Mouse (Mus musculus) heart, adult 2 months (tissue): ENCODE results near the gene Map1s. TPM values are rescaled to one million over a fixed set of nuclear protein-coding genes. Genes with fewer than 3 reads are reported as not detected.

ENCODE experiments used
- DNase-seq, 2 experiments: peaks; one replicate each; pipeline ENCODE4 v3.0.0; 2021
- H3K27ac ChIP-seq: fragments of 200-600 bp; 2 replicates; pipeline ENCODE4 v1.8.1; 2022
- H3K27me3 ChIP-seq: fragments of 200-500 bp; 2 replicates; pipeline ENCODE4 v1.6.1; 2012; ENCODE audit warnings: mild to moderate bottlenecking, low read length, inconsistent platforms, mixed read lengths; ENCODE audit not compliant: control insufficient read depth, insufficient read depth
- H3K36me3 ChIP-seq: fragments of 200-500 bp; 2 replicates; pipeline ENCODE4 v1.6.1; 2012; ENCODE audit warnings: low read length, inconsistent platforms; ENCODE audit not compliant: control insufficient read depth, insufficient read depth
- H3K4me1 ChIP-seq: fragments of 200-500 bp; 2 replicates; pipeline ENCODE4 v1.6.1; 2011; ENCODE audit warnings: low read length; ENCODE audit not compliant: control insufficient read depth, insufficient read depth
- H3K4me3 ChIP-seq: fragments of 200-600 bp; 2 replicates; pipeline ENCODE4 v1.8.1; 2022
- H3K79me2 ChIP-seq: fragments of 200-500 bp; replicated peaks from 2 replicates; pipeline ENCODE4 v1.6.1; 2012; ENCODE audit warnings: mild to moderate bottlenecking, inconsistent platforms, low read length, moderate library complexity, mixed read lengths; ENCODE audit not compliant: control insufficient read depth, insufficient read depth
- H3K9ac ChIP-seq: fragments of 200-500 bp; 2 replicates; pipeline ENCODE4 v1.6.1; 2012; ENCODE audit warnings: low read depth, mild to moderate bottlenecking, control low read depth, inconsistent platforms, low read length, mixed read lengths
- CTCF ChIP-seq: fragments of 200-600 bp; IDR thresholded peaks from 2 replicates; pipeline ENCODE4 v1.8.1; 2022; ENCODE audit warnings: antibody characterized with exemption, mild to moderate bottlenecking, moderate library complexity
- EP300 ChIP-seq: fragments of 200-500 bp; IDR thresholded peaks from 2 replicates; pipeline ENCODE4 v1.6.1; 2011; ENCODE audit warnings: low read depth, low read length, control low read depth; ENCODE audit not compliant: insufficient read depth
- POLR2A ChIP-seq: fragments of 200-500 bp; IDR thresholded peaks from 2 replicates; pipeline ENCODE4 v1.6.1; 2011; ENCODE audit warnings: mild to moderate bottlenecking, low read depth, low read length, control low read depth; ENCODE audit not compliant: insufficient read depth
- WGBS: fragments of 180-500 bp; shearing (Covaris S2); methylation state at CpG from one replicate; pipeline ENCODE4 v1.1.7; 2018; 5-methylcytosine and 5-hydroxymethylcytosine counted together
- intact Hi-C: fragments of 180-260 bp; cut with DNase I; formaldehyde crosslinking; loops from one replicate; pipeline ENCODE4 v1.15.1; 2025
- long read RNA-seq: library from polyadenylated mRNA; stranded (forward); transcript quantifications from one replicate; pipeline ENCODE4 v2.0.0, GENCODE M21; 2021
- polyA plus RNA-seq: library from polyadenylated mRNA; depleted of rRNA; stranded (reverse); fragments of >200 nt; gene quantifications from 2 replicates; pipeline ENCODE4 v1.2.3, GENCODE M21; 2012; rRNA removed
- total RNA-seq, 2 experiments: library from RNA; stranded (reverse); gene quantifications; 2 replicates each; pipeline ENCODE4 v1.2.3; 2021

The Map1s gene
- total RNA-seq (10 to 100 TPM; 17.8 to 21.3 TPM), polyA plus RNA-seq (12.0 and 20.2 TPM in 2 replicates)
- long read RNA-seq, transcript Map1s-201 (7 exons, 3,314 nt) = major isoform, 5 of 10 reads
- long read RNA-seq, partial matches to known transcripts = 2 of 10 reads
- long read RNA-seq, other reads (novel, unspliced or antisense) = 3 of 10 reads

DNA sequence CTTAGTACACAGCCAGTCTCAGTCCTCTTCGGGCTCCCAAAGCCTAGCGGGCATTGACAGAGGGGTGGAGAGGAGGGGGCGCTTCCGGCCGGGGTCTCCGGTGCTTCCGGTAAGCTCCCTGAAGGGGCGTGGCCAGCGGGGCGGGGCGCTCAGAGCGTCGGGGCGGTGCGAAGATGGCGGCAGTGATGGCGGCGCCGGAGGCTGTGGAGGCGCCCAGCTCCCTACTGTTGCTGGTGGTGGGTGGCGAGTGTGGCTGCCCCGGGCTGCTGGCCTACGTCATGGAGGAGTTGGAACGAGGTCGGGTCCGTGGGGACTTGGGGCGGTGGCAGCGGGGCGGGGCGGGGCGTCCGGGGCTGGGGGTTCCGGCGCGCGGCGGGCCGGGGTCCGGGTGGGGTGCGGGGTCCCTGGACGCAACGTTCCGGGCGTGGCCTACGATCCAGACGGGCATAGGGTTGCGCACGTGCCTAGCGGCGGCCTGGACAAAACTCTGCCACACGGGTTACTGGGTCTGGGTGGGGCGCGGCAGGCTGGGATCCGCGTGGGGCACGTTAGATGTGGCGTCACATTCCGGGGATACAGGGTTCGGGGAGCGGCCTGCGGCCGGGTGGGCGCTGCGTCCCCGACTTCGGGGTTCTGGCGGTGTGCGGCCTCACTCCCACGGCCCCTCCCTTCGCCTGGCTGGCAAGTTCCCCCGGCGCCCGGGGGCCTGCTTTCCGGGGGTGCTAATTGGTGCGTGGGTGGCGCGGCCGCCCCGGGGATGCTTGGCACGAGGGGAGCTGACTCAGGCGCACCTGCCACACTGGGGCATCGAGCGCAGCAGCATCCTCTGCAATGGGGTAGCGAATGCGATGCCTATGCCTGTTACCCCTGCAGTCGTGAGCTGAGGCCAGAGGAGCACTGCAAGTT, at the start of gene Map1s:
Gene Map1s, plus strand, starts transcription at position 102 of the 906 bp plus-strand sequence.
- TF ChIP-seq CTCF (no peak), POLR2A (peak; percentile 56; the same call in 1 of the 2 replicates), EP300 (0 out of 2 replicates have a peak, but pooled peaks have one; percentile 25)
- intact Hi-C loops = no loop called here
- WGBS = 1% methylated on average over 85 of the region's 86 CpGs

DNA sequence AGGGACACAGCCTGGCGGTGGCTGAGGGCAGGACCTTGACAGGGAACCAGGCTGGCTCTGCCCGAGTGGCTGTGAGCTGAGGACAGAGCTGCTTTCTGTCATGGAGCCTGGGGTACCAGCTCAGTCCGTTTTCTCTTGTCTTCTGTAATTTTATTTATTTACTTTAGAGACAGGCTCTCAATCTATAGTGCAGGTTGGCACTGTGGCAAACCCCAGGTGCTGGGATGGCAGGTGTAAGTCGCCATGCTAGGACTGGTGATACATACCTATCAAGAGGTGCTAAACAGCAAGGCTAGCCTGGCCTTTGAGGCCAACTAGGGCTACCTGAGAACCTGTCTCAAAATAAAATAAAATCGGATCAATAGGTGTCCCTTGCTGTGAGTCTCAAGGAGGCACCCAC, 49.7 kb upstream of the Map1s start:
- Histone ChIP-seq H3K27ac (no peak overlapping the region), H3K9ac (no peak overlapping the region), H3K79me2 (no peaks in the 10 kb centered on the region), H3K4me1 (peaks cover 2% of the 10 kb centered on the region; the same call in 1 of the 2 replicates), H3K4me3 (no peak overlapping the region), H3K36me3 (no peaks in the 10 kb centered on the region), H3K27me3 (no peaks in the 10 kb centered on the region)
- no peak for TF ChIP-seq POLR2A
- no peak for TF ChIP-seq CTCF
- no peak for TF ChIP-seq EP300
- intact Hi-C loops = no loop called here
- no peak for DNase-seq
- 54% methylated on average over 5 of the region's 5 CpGs for WGBS

More for the DNA sequence above, at the start of gene Map1s:
- Histone ChIP-seq H3K36me3 (no peaks in the 10 kb centered on the region), H3K4me1 (peaks cover 10% of the 10 kb centered on the region), H3K4me3 (peak within 1 kb of the TSS; percentile 85), H3K27ac (peak within 1 kb of the TSS; percentile 83), H3K9ac (peak within 1 kb of the TSS; percentile 95), H3K27me3 (no peaks in the 10 kb centered on the region), H3K79me2 (0 out of 2 replicates have a peak, but pooled peaks cover 3% of the 10 kb centered on the region)
- DNase-seq = peak; percentile 79 to 84

DNA sequence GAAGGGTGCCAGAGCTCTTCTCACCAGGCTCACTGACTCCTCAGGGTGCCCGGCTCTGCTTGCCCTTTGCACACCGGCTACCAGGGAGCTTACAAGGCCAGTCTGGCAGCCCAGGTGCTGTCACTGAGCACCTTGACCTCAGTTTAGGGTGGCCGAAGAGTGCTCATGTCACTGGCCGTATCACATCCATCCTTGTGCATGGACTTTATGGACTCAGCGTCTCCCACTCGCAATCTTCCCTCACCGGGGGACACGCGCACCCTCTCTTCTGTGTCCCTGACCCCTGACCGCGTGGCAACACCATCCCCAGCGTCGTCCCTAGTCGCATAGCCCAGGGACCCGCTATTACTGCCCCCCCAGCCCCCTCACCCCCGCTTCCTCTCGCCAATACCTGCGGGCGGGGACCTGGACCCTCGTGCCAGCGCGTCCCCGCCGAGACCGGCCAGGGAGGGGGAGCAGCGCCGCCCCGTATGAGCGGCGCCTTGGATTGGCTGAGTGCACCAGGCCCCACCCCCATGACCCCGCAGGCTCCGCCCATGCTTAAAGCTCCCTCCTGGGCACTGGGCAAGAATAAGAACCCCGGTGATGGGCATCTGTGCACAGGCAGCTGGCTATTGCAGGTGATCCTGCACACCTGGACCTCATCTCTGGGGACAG, 49.1 kb upstream of the Map1s start:
- H3K4me1 ChIP-seq = peaks cover 2% of the 10 kb centered on the region; the same call in 1 of the 2 replicates
- TF ChIP-seq POLR2A (peak; percentile 7; the same call in 1 of the 2 replicates), EP300 (no peak), CTCF (no peak)

DNA sequence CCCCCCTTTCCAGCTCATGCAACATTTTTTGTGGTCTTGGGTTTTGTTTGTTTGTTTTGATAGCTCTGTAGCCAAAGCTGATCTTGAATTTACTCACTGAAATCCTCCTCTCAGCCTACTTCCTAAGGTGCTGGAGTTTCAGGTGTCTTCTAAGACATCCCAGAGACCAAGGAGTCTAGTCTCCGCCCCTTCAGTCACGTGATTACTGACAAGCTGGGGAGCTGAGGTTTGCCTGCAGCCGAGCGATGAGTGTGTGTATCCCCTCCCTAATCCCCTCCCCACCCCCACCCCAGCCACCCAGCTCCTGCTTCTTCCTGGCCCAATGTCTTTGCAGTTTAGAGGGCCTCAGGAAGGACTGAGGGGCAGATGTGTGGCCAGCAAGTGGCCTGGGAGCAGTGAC, 48.2 kb upstream of the Map1s start:
- Histone ChIP-seq H3K9ac (no peak overlapping the region), H3K27ac (no peak overlapping the region), H3K27me3 (peaks cover under 1% of the 10 kb centered on the region), H3K4me3 (no peak overlapping the region), H3K36me3 (no peaks in the 10 kb centered on the region), H3K4me1 (peaks cover 2% of the 10 kb centered on the region; the same call in 1 of the 2 replicates), H3K79me2 (no peaks in the 10 kb centered on the region)
- TF ChIP-seq EP300 = no peak
- no peak for TF ChIP-seq POLR2A
- TF ChIP-seq CTCF = no peak
- 46% methylated on average over 4 of the region's 4 CpGs for WGBS
- no peak for DNase-seq
- intact Hi-C loops = no loop called here

More for the DNA sequence above, 49.1 kb upstream of the Map1s start:
- H3K27me3 ChIP-seq = no peaks in the 10 kb centered on the region
- intact Hi-C loops = no loop called here
- H3K4me3 ChIP-seq = peak overlapping the region; percentile 45
- DNase-seq = peak; percentile 78 to 81
- no peaks in the 10 kb centered on the region for H3K79me2 ChIP-seq
- no peaks in the 10 kb centered on the region for H3K36me3 ChIP-seq
- H3K9ac ChIP-seq = peak overlapping the region; percentile 79
- WGBS = 8% methylated on average over 33 of the region's 33 CpGs
- no peak overlapping the region; the same call in 1 of the 2 replicates for H3K27ac ChIP-seq

DNA sequence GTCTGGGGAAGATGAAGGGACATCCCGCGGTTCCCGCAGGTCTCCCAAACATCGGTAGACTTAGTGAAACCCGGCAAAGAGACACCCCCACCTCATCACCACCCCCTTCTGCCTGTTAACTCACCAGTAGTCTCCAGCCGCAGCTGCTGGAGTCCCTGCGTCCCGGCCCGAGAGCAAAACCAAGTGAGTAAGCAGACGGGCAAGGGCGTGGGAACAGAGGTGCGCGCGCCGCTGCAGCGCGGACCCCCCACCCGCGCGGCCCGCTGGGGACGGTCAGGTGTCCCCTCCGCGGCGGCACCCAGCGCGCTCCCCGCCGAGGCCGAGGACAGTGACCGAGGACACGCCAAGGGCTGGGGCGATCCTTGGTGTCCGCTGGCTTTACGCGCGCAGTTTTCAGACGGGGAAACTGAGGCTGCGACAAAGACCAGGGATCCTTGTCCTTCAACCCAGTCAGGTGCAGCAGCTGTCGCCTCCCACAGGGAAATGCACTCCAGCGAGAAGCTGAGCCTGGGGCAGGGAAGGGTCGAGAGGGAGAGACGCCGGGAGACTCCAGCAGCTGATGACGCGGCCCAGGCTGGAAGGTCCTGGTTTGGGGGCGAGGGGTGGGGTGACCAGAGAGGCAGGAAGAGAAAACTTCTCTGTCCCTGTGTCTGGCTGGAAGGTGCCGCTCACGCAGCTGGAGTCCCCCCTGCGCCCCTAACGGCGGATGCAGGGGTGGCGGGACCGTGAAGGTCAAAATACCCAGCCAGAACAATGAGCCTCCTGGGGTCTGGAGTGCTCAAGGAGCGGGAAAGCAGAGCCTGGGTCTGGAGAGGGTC, 42.7 kb upstream of the Map1s start, which contains the start of gene Kcnn1:
Gene Kcnn1, minus strand, starts transcription at position 435 of the 818 bp plus-strand sequence.
- WGBS = under 1% methylated on average over 55 of the region's 55 CpGs
- no peak for DNase-seq
- no peaks in the 10 kb centered on the region for H3K36me3 ChIP-seq
- peaks cover 9% of the 10 kb centered on the region for H3K27me3 ChIP-seq
- H3K79me2 ChIP-seq = no peaks in the 10 kb centered on the region
- no peak within 1 kb of the TSS for H3K27ac ChIP-seq
- peak within 1 kb of the TSS; percentile 71 for H3K9ac ChIP-seq
- H3K4me3 ChIP-seq = peak within 1 kb of the TSS; percentile 35
- intact Hi-C loops = no loop called here
- TF ChIP-seq EP300 = no peak
- TF ChIP-seq CTCF = peak; percentile 40
- H3K4me1 ChIP-seq = peaks cover 8% of the 10 kb centered on the region
